Mouse (Mus musculus): ENCODE measurements around the gene Armc5.

Gene Armc5

GRCm38 (mm10) chr7:128288923-128289544 lies 51.9 kb downstream of the Armc5 start:
- DNase-seq (ENCODE audit: low read depth, low spot score): peak; percentile 25

Data from skeletal muscle tissue, adult 2 months (tissue).